Mouse (Mus musculus): ENCODE data around the gene Zfp955b. TPM values are rescaled to one million over a fixed set of nuclear protein-coding genes. Genes with fewer than 3 reads are reported as not detected.

The Zfp955b gene
- polyA plus RNA-seq, 1 experiment from 2014 or later = 10.3 TPM

Other genes with a start within 250 kb of the Zfp955b start
- gene 4921501E09Rik, start 221.5 kb upstream of the Zfp955b start, polyA plus RNA-seq (2014; fragmentation: Nextera tagmentation; extraction: Ambion mirVana) = not detected in 2 replicates
- 10.7 and 11.9 TPM in 2 replicates for gene Zfp563, start 200.2 kb upstream of the Zfp955b start, polyA plus RNA-seq (2014; fragmentation: Nextera tagmentation; extraction: Ambion mirVana)
- gene Morc2b, start 149.9 kb upstream of the Zfp955b start, polyA plus RNA-seq (2014; fragmentation: Nextera tagmentation; extraction: Ambion mirVana) = 0.12 and 0.18 TPM in 2 replicates
- gene Olfr55, start 121.1 kb upstream of the Zfp955b start, polyA plus RNA-seq (2014; fragmentation: Nextera tagmentation; extraction: Ambion mirVana) = 0.05 TPM in 1 of 2 replicates, not detected in the other
- not detected in 2 replicates for gene Olfr239, start 98.2 kb upstream of the Zfp955b start, polyA plus RNA-seq (2014; fragmentation: Nextera tagmentation; extraction: Ambion mirVana)
- gene Olfr1564, start 67.9 kb upstream of the Zfp955b start, polyA plus RNA-seq (2014; fragmentation: Nextera tagmentation; extraction: Ambion mirVana) = not detected in 2 replicates
- gene Zfp955a, start 34.4 kb upstream of the Zfp955b start, polyA plus RNA-seq (2014; fragmentation: Nextera tagmentation; extraction: Ambion mirVana) = 20.6 and 22.8 TPM in 2 replicates
- gene Olfr63, start 24.9 kb upstream of the Zfp955b start, polyA plus RNA-seq (2014; fragmentation: Nextera tagmentation; extraction: Ambion mirVana) = 0.07 TPM in 1 of 2 replicates, not detected in the other
- gene Zfp81, start 69.3 kb downstream of the Zfp955b start, polyA plus RNA-seq (2014; fragmentation: Nextera tagmentation; extraction: Ambion mirVana) = 17.9 and 18.9 TPM in 2 replicates
- gene Zfp101, start 105.1 kb downstream of the Zfp955b start, polyA plus RNA-seq (2014; fragmentation: Nextera tagmentation; extraction: Ambion mirVana) = 20.6 and 25.0 TPM in 2 replicates
- gene Actl9, start 143.4 kb downstream of the Zfp955b start, polyA plus RNA-seq (2014; fragmentation: Nextera tagmentation; extraction: Ambion mirVana) = not detected in 2 replicates
- 37.0 and 40.8 TPM in 2 replicates for gene Adamts10, start 234.7 kb downstream of the Zfp955b start, polyA plus RNA-seq (2014; fragmentation: Nextera tagmentation; extraction: Ambion mirVana)

Measured in neural tube, embryonic 11.5 days (tissue).